Mouse (Mus musculus): ENCODE data around the gene Cxcl15. TPM values are rescaled to one million over a fixed set of nuclear protein-coding genes. Genes with fewer than 3 reads are reported as not detected.

Gene Cxcl15
- not detected for total RNA-seq (2023)

DNA sequence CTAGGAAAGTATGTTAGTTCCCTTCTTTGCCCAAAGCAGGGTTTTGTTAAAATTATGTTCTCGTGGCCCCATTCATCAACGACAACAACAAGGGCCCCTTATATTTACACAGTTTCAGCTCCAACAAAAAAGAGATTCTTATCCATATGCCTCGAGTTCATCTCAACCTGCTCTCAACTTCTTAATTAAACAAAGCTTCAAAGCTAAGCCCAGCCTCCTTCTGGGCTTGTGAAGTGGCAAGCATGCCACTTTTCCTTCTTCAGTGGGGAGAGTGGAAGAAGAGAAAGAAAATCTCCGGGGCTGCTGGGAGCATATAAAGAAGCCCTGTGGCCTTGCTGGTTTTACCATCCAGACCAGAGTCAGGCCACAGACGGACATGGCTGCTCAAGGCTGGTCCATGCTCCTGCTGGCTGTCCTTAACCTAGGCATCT lies at the start of gene Cxcl15:
Gene Cxcl15, plus strand, starts transcription at position 340 of the 431 bp plus-strand sequence.

DNA sequence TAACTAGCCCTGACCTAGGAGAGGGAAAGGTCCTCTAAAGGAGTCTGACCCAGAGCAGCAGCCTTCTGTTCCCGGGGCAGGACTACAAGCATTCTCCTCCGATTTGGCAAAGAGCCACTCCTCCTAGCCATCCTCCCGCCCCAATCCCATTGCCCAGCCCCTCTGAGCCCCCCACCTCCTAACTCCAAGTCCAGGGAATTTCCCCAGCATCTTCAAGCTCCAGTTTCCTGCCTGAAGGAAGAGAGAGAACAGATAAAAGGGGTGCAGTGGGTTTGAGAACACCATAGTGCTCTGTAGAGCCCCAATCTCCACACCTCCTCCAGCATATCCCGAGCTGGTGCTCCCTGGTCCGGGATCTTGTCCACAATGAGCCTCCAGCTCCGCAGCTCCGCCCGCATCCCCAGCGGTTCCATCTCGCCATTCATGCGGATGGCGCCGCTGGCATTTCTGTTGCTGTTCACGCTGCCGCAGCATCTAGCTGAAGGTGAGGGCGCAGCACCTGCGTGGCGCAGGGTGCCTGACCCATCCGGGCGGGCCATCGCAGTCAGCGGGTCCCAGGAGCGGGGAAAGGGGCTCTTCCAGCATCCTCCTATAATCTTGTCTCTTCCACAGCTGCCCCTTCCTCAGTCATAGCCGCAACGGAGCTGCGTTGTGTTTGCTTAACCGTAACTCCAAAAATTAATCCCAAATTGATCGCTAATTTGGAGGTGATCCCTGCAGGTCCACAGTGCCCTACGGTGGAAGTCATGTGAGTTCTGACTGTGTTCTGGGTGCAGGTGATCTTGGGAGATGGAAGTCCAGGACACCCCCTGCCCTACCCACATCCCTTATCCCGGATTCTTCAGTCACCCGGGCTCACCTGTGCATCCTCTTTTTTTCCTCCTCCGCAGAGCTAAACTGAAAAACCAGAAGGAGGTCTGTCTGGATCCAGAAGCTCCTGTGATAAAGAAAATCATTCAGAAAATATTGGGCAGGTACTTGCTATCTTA lies 35.0 kb upstream of the Cxcl15 start, which contains the start of gene Cxcl5:
Gene Cxcl5, plus strand, starts transcription at position 284 of the 989 bp plus-strand sequence.

DNA sequence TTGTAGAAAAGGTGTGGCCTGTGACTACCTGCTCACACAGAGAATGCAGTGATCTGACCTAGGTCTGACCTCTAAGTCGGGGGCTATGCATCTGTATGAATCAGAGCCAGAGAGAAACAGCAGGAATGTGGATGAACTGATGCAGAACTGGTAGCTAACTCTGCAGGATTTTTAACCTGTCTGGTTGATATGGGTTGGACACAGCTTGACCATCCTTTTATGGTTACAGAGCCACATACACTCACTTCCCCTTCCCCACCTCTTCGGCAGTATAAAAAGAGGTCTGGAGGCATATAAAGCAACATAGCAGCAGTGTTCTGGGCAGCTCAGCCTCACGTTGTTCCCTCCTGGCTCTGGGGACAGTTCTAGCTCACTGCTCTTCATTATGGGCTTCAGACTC lies 26.1 kb upstream of the Cxcl15 start, which contains the start of gene Ppbp:
Gene Ppbp, plus strand, starts transcription at position 301 of the 400 bp plus-strand sequence.

DNA sequence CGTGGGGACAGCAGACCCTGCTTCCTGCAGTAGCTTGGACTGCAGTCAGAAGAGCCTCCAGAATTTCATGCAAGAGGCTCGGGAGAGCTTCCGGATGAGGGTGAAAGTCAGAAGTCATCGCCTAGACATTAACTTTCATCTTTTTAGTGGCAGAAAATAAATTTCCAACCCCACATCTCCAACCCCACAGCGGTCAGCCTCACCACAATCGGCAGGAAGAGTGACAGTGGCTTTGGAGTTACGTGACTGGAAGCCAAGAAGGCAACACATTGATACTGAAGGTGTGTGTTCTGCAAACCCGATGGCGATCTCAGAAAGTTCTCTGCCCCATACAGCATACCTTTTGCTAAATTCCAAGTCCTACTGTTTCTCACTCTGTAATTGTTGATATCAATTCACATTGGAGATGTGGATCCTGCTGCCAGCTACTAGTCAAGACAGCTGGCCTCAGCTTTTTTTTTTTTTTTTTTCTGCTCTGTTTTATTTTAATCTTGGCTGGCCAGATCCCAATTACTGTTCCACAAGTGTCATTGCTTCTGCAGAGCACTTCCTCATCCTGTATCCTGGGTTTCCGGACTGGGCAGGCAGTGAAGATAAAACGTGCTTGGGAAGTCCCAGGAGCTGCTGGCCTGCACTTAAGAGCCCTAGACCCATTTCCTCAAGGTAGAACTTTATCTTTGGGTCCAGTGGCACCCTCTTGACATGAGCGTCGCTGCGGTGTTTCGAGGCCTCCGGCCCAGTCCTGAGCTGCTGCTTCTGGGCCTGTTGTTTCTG lies 22.3 kb upstream of the Cxcl15 start, which contains the start of gene Pf4:
Gene Pf4, plus strand, starts transcription at position 556 of the 774 bp plus-strand sequence.

DNA sequence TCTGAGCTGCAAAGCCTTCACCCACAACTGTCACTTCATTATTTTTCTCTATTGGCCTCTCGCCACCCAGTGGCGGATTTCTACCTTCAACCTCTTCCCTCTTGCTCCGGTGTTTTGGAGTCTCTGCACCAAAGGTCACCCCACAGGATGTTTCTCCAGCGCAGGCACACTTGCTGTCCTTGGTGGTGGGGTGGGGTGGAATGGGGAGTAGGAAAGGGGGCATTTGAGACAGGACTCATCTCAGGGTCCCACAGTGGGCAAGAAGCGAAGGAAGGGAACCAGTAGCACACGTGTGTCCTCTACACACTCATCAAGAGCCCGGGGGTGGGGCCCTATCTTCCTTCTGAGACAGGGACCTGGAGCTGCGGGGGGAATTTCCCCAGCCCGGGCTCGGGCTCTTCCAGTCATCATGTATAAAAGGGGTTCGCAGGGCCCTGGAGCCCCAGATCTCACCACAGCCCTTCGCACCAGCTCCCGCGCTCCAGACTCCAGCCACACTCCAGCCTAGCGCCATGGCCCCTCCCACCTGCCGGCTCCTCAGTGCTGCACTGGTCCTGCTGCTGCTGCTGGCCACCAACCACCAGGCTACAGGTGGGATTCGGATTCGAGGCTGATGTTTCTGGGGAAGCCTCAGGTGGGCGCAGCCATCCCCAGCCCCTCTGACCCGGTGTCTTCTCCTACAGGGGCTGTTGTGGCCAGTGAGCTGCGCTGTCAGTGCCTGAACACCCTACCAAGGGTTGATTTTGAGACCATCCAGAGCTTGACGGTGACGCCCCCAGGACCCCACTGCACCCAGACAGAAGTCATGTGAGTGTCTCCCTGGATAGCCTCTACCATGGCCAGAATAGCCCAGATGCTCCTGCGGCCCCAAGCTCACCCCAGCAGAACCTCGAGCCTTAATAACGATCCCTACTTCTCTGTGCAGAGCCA lies 8.4 kb upstream of the Cxcl15 start, which contains the start of gene Cxcl3:
Gene Cxcl3, plus strand, starts transcription at position 445 of the 930 bp plus-strand sequence.

Other genes starting within 250 kb of the Cxcl15 start
- not detected for gene 5830473C10Rik, start 233.4 kb upstream of the Cxcl15 start, total RNA-seq (2023)
- not detected for gene Rassf6, start 153.9 kb upstream of the Cxcl15 start, total RNA-seq (2023)
- not detected for gene Cxcl5, start 35.2 kb upstream of the Cxcl15 start, total RNA-seq (2023)
- gene Ppbp, start 26.0 kb upstream of the Cxcl15 start, total RNA-seq (2023): 1 to 10 TPM; 1.2 to 1.3 TPM
- 1 to 10 TPM in 1 of 2 experiments, not detected in 1; 2.6 TPM for gene Pf4, start 22.1 kb upstream of the Cxcl15 start, total RNA-seq (2023)
- gene Cxcl3, start 8.4 kb upstream of the Cxcl15 start, total RNA-seq (2023): not detected
- not detected for gene Cxcl1, start 96.7 kb downstream of the Cxcl15 start, total RNA-seq (2023)
- gene Cxcl2, start 109.3 kb downstream of the Cxcl15 start, total RNA-seq (2023): 1 to 10 TPM; 1.7 to 2.0 TPM
- 1 to 10 TPM; 3.8 to 5.5 TPM for gene Mthfd2l, start 136.6 kb downstream of the Cxcl15 start, total RNA-seq (2023)
- not detected for gene Epgn, start 232.9 kb downstream of the Cxcl15 start, total RNA-seq (2023)

Data from T-cell, adult 66 days (primary cell).